Mouse (Mus musculus): ENCODE results near the gene Ipo4.

Ipo4 gene

GRCm38 (mm10) chr14:55634874-55635522 lies 759 bp downstream of the Ipo4 start:
- no peak for DNase-seq (ENCODE audit: low spot score in 2 of 2)

GRCm38 (mm10) chr14:55629312-55629711 lies 6.4 kb downstream of the Ipo4 start:
- no peak for DNase-seq (ENCODE audit: low spot score in 2 of 2)

- no peak for DNase-seq (ENCODE audit: low spot score in 2 of 2)
These were observed 7.5 kb downstream of the Ipo4 start for GRCm38 (mm10) chr14:55628077-55628827.

GRCm38 (mm10) chr14:55618486-55619195 lies 17.1 kb downstream of the Ipo4 start:
- DNase-seq (ENCODE audit: low spot score in 2 of 2) = no peak

GRCm38 (mm10) chr14:55617822-55618221 lies 17.9 kb downstream of the Ipo4 start, which contains the start of gene Rec8:
Rec8 (plus strand) TSS chr14:55618037.
- no peak for DNase-seq (ENCODE audit: low spot score in 2 of 2)

- DNase-seq (ENCODE audit: low spot score in 2 of 2) = no peak
These were observed 18.9 kb downstream of the Ipo4 start for GRCm38 (mm10) chr14:55616844-55617243.

GRCm38 (mm10) chr14:55615876-55616275 lies 19.9 kb downstream of the Ipo4 start:
- no peak for DNase-seq (ENCODE audit: low spot score in 2 of 2)

GRCm38 (mm10) chr14:55614565-55615178 lies 21.1 kb downstream of the Ipo4 start:
- no peak for DNase-seq (ENCODE audit: low spot score in 2 of 2)

- DNase-seq (ENCODE audit: low spot score in 2 of 2) = no peak
These were observed 22.4 kb downstream of the Ipo4 start for GRCm38 (mm10) chr14:55613346-55613745.

- DNase-seq (ENCODE audit: low spot score in 2 of 2) = no peak
These were observed 27.4 kb downstream of the Ipo4 start for GRCm38 (mm10) chr14:55608339-55608738.

- no peak for DNase-seq (ENCODE audit: low spot score in 2 of 2)
These were observed 29.9 kb downstream of the Ipo4 start for GRCm38 (mm10) chr14:55605743-55606459.

GRCm38 (mm10) chr14:55604823-55605222 lies 30.9 kb downstream of the Ipo4 start:
- DNase-seq (ENCODE audit: low spot score in 2 of 2) = no peak

GRCm38 (mm10) chr14:55603633-55604576 lies 31.9 kb downstream of the Ipo4 start:
- peak; percentile 77 to 83 for DNase-seq (ENCODE audit: low spot score in 2 of 2)

GRCm38 (mm10) chr14:55603271-55603632 lies 32.5 kb downstream of the Ipo4 start, which contains the start of gene Irf9:
Irf9 (plus strand) TSS chr14:55603571.
- no peak for DNase-seq (ENCODE audit: low spot score in 2 of 2)

- DNase-seq (ENCODE audit: low spot score in 2 of 2) = no peak
These were observed 37.0 kb downstream of the Ipo4 start for GRCm38 (mm10) chr14:55598521-55599390.

GRCm38 (mm10) chr14:55596036-55596690 lies 39.6 kb downstream of the Ipo4 start:
- no peak for DNase-seq (ENCODE audit: low spot score in 2 of 2)

GRCm38 (mm10) chr14:55592226-55592625 lies 43.5 kb downstream of the Ipo4 start:
- DNase-seq (ENCODE audit: low spot score in 2 of 2) = no peak

- peak; percentile 73 to 85 for DNase-seq (ENCODE audit: low spot score in 2 of 2)
These were observed 44.3 kb downstream of the Ipo4 start, which contains the start of gene Rnf31 for GRCm38 (mm10) chr14:55591331-55591891. Rnf31 (plus strand) TSS chr14:55591708.
